Mouse (Mus musculus) heart, embryonic 11.5 days (tissue): ENCODE data around the gene Npas2. TPM values are rescaled to one million over a fixed set of nuclear protein-coding genes. Genes with fewer than 3 reads are reported as not detected.

Experiments used
- ATAC-seq: fragments of 200-750 bp; cut with Nextera tagmentation; replicated peaks from 2 replicates; pipeline ENCODE4 v1.8.0; 2017; ENCODE audit warnings: moderate library complexity; ENCODE audit not compliant: insufficient number of reproducible peaks, low FRiP score, low TSS enrichment
- H3K27ac ChIP-seq: fragments of 300-500 bp; sonication (generic); 2 replicates; pipeline ENCODE4 v1.5.1; 2014; ENCODE audit warnings: mild to moderate bottlenecking, low read depth, low read length
- H3K27me3 ChIP-seq: fragments of 300-500 bp; sonication (generic); 2 replicates; pipeline ENCODE4 v1.6.1; 2014; ENCODE audit warnings: mild to moderate bottlenecking, low read length, mixed read lengths; ENCODE audit not compliant: control insufficient read depth, insufficient read depth
- H3K36me3 ChIP-seq: fragments of 300-500 bp; sonication (generic); 2 replicates; pipeline ENCODE4 v1.6.1; 2014; ENCODE audit warnings: mild to moderate bottlenecking, low read length, moderate library complexity, mixed read lengths; ENCODE audit not compliant: control insufficient read depth, insufficient read depth
- H3K4me1 ChIP-seq: fragments of 300-500 bp; sonication (generic); 2 replicates; pipeline ENCODE4 v1.6.1; 2014; ENCODE audit warnings: low read length; ENCODE audit not compliant: control insufficient read depth, insufficient read depth
- H3K4me2 ChIP-seq: fragments of 300-500 bp; sonication (generic); 2 replicates; pipeline ENCODE4 v1.6.1; 2014; ENCODE audit warnings: mild to moderate bottlenecking, moderate library complexity
- H3K4me3 ChIP-seq: fragments of 300-500 bp; sonication (generic); 2 replicates; pipeline ENCODE4 v1.5.1; 2014; ENCODE audit warnings: low read depth, low read length
- H3K9ac ChIP-seq: fragments of 300-500 bp; sonication (generic); 2 replicates; pipeline ENCODE4 v1.6.1; 2014; ENCODE audit warnings: mild to moderate bottlenecking, low read depth, low read length, moderate library complexity
- H3K9me3 ChIP-seq: fragments of 300-500 bp; sonication (generic); replicated peaks from 2 replicates; pipeline ENCODE4 v1.6.1; 2016; ENCODE audit warnings: low read length; ENCODE audit not compliant: control insufficient read depth
- WGBS: fragments of 180-500 bp; shearing (Covaris S2); extraction: QIAGEN DNeasy Blood & Tissue Kit; methylation state at CpG from one replicate; pipeline ENCODE4 v1.1.7; 2014; ENCODE audit not compliant: insufficient replicate concordance; 5-methylcytosine and 5-hydroxymethylcytosine counted together
- polyA plus RNA-seq: library from polyadenylated mRNA; unstranded; fragments of >200 nt; fragmentation: Nextera tagmentation; extraction: Ambion mirVana; gene quantifications from 2 replicates; pipeline ENCODE4 v1.2.1, GENCODE M21; 2014

Gene Npas2
- polyA plus RNA-seq, 1 experiment from 2014 or later = 0.13 TPM

DNA sequence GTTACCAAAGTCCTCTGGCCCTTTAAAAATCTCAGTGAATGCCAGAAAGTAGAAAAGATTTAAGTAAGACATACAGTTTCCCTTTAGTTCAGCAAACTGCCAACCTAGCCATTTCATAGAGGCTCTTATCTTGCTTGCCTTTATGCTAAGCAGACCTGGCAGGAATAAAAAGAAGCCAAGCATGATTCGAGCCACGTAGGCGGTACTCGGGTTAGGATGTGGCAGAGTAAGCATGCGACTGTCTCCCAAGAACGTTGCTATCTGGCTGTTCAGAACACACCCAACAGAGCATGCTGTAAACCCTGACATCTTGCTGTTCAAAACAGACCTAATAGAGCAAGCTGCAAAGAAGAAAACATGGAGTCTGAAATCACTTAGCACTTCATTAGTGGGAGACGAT is 125.3 kb downstream of the Npas2 start:
- no peaks in the 10 kb centered on the region for H3K9me3 ChIP-seq
- no peaks in the 10 kb centered on the region for H3K36me3 ChIP-seq
- WGBS = 73% methylated on average over 7 of the region's 7 CpGs
- ATAC-seq = no peak
- H3K4me1 ChIP-seq = no peaks in the 10 kb centered on the region
- no peak overlapping the region for H3K4me2 ChIP-seq
- H3K4me3 ChIP-seq = no peak overlapping the region
- H3K27me3 ChIP-seq = no peaks in the 10 kb centered on the region
- no peak overlapping the region for H3K9ac ChIP-seq
- H3K27ac ChIP-seq = no peak overlapping the region

DNA sequence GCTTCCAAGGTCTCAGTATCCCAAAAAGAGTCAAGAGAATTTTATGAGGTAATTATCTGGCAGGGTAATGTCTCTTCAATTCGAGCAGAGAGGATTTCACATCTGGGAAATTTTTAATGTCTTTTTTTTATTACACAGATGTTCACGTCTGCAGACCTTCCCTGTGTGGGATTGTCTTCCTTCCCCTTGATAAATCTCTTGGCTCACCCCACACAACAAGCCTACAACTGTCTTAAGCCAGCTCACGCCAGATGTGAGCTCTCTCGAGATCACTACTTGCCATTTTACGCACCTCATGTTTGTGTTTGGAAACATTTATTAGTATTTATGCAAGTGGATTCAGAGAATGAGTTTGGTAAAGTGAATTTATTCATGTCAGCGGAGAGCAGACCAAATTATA is 128.4 kb downstream of the Npas2 start:
- Histone ChIP-seq H3K9me3 (no peaks in the 10 kb centered on the region), H3K36me3 (no peaks in the 10 kb centered on the region), H3K4me1 (no peaks in the 10 kb centered on the region), H3K27ac (no peak overlapping the region), H3K4me2 (no peak overlapping the region), H3K4me3 (no peak overlapping the region), H3K27me3 (no peaks in the 10 kb centered on the region), H3K9ac (no peak overlapping the region)
- ATAC-seq = no peak
- WGBS = 72% methylated on average over 6 of the region's 6 CpGs

DNA sequence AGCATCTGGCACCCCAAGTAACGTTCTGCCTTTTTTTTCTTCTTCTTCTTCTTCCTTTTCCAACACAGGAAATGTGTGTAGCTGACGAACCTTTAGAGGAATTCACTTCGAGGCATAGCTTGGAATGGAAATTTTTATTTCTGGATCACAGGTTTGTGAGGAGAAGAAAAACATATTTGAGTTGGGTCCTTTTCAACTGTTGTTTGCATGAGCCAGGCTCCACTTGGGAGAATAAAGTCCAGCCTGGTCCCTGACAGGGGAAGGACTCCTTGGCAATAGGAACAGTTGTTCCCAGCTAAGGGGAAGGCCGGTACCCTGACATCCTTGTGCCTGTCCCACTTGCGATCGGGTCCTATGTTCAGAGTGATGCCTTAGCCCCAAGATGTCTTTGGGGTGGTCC is 131.7 kb downstream of the Npas2 start:
- peaks cover 4% of the 10 kb centered on the region; the same call in 1 of the 2 replicates for H3K4me1 ChIP-seq
- H3K4me2 ChIP-seq = no peak overlapping the region
- H3K27ac ChIP-seq = no peak overlapping the region
- H3K27me3 ChIP-seq = no peaks in the 10 kb centered on the region
- no peaks in the 10 kb centered on the region for H3K36me3 ChIP-seq
- WGBS = 78% methylated on average over 6 of the region's 6 CpGs
- no peak overlapping the region for H3K9ac ChIP-seq
- H3K4me3 ChIP-seq = no peak overlapping the region
- no peak for ATAC-seq
- no peaks in the 10 kb centered on the region for H3K9me3 ChIP-seq

DNA sequence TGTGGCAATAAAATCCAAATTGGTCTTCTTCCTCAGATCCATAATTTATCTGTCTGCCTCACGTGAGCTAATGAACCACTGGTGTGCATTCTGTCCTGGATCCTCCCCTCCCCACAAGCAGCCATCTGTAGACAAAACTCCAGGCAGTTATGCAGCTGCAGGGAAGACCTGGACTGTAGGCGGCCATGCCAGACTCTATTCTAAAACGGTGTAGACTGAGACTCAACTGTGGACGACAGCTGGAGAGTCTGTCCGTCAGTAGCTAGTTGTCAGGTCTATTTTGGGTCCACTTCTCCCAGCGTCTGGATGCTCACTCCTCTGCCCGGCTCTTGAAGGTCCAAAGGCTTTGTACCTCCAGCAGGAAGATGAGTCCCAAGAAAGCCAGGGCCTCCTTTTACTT is 134.0 kb downstream of the Npas2 start:
- Histone ChIP-seq H3K4me1 (peaks cover 9% of the 10 kb centered on the region), H3K4me2 (no peak overlapping the region), H3K9ac (no peak overlapping the region), H3K36me3 (no peaks in the 10 kb centered on the region), H3K4me3 (no peak overlapping the region), H3K27me3 (no peaks in the 10 kb centered on the region), H3K9me3 (no peaks in the 10 kb centered on the region), H3K27ac (no peak overlapping the region)
- WGBS = 64% methylated on average over 7 of the region's 7 CpGs
- no peak for ATAC-seq

DNA sequence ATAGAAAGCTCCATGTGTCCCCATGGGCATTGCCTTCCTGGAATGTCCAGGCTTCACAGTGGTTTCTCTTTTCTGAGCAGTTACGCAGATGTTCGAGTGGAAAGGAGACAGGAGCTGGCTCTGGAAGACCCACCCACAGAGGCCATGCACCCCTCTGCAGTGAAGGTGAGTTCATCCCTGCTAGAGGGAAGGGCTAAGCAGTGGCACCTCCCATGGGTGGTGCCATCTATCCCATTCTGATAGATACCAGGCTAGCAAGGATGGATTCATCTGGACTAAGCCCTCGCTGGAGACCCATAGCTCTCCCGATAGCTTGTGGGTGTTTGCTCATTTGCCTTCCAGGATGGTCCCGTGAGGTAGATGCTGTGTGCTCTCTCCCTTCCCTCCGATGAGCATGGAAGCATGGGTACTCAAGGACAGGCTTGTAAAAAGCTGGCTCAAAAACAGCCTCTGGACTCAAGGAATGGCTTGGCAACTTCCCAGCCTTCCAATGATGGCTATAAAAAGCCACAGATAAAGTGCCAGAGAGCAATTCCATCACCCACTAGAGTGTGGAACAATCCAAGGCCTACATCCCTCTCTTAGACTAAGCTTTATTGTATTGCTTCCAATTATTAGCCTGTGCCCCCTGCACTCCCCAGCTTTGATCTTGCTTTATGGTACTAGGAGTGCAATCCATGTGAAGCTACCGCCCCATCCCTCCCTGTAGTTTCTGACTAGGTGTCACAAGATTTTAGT is 137.5 kb downstream of the Npas2 start:
- Histone ChIP-seq H3K4me3 (no peak overlapping the region), H3K27ac (no peak overlapping the region)
- 74% methylated on average over 7 of the region's 7 CpGs for WGBS

DNA sequence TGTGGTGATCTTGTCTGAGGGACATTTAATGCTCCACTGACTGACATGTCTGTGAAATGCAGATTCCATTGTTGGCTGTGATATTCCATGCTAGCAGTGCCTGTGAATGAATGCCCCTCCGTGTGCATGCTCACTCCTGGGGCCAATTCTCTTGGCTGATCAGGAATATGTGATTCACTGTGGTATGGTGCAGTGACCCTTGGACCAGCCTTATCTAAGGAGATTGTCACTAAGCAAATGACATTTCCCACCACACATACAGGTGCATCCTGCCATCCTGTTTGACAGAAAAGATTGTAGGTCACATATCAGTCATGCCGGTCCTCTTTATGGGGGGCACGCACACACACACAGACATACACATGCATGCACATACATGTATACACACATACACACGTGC is 138.9 kb downstream of the Npas2 start:
- Histone ChIP-seq H3K4me2 (no peak overlapping the region), H3K4me3 (no peak overlapping the region), H3K9me3 (no peaks in the 10 kb centered on the region), H3K27ac (no peak overlapping the region), H3K36me3 (no peaks in the 10 kb centered on the region), H3K9ac (no peak overlapping the region), H3K4me1 (peaks cover 9% of the 10 kb centered on the region), H3K27me3 (0 out of 2 replicates have a peak, but pooled peaks cover 3% of the 10 kb centered on the region)
- 73% methylated on average over 4 of the region's 4 CpGs for WGBS
- no peak for ATAC-seq

More for the DNA sequence above, 137.5 kb downstream of the Npas2 start:
- H3K4me2 ChIP-seq = no peak overlapping the region
- no peak overlapping the region for H3K9ac ChIP-seq
- ATAC-seq = no peak
- H3K27me3 ChIP-seq = 0 out of 2 replicates have a peak, but pooled peaks cover 3% of the 10 kb centered on the region
- no peaks in the 10 kb centered on the region for H3K36me3 ChIP-seq
- H3K4me1 ChIP-seq = peaks cover 12% of the 10 kb centered on the region
- no peaks in the 10 kb centered on the region for H3K9me3 ChIP-seq

DNA sequence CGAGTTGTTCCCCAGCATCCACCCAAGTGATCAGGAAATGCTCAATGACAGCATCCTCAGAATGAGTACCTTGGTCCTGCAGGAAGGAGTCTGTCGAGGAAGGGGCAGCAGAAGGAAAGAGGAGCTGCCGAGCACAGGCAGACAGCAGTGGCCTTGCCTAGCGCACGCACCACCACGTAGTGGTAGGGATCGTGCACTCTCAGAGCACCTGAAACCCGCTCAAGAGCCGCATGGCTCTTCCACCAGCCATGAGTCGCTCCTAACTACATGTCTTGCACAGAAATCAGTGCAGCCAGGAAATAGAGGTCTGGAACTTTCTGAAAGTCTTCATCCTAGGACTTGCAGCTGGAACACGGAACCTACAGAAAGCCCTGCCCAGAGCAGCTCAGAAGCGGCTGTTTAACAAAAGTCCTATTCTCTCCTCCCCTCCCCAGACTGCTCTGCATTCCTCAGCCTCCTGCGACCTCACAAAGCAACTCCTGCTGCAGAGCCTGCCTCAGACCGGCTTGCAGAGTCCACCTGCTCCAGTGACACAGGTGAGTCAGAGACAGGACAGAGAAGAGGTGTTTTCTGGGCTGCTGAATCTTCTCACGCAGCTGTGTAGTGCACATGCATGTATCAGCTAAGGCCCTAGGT is 142.1 kb downstream of the Npas2 start:
- Histone ChIP-seq H3K9ac (no peak overlapping the region), H3K27ac (no peak overlapping the region), H3K4me1 (peaks cover 6% of the 10 kb centered on the region), H3K36me3 (no peaks in the 10 kb centered on the region), H3K4me3 (no peak overlapping the region), H3K4me2 (peak overlapping the region; percentile 20; the same call in 1 of the 2 replicates), H3K9me3 (no peaks in the 10 kb centered on the region), H3K27me3 (0 out of 2 replicates have a peak, but pooled peaks cover 3% of the 10 kb centered on the region)
- 34% methylated on average over 15 of the region's 15 CpGs for WGBS
- no peak for ATAC-seq

DNA sequence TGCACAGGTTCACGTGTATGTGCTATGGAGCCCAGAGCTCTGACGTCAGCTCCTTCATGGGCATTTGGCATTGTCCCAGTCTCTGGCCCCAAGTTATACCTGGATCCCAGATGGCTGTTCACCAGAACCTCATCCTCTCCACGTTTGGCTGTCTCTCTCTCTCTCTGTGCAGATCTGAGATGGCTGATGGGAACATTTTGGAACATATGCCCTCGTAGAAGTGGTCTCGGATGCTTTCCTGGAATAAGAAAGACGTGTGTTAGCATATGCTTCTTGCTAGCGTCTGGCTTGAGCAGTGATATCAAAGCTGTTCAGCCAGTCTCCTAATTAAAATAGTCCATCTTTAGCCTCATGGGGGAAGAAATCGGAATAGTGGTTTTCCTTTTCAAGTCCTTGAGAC is 143.3 kb downstream of the Npas2 start:
- Histone ChIP-seq H3K4me1 (peaks cover 3% of the 10 kb centered on the region), H3K27ac (no peak overlapping the region), H3K27me3 (peaks cover 5% of the 10 kb centered on the region; the same call in 1 of the 2 replicates), H3K4me3 (no peak overlapping the region), H3K9ac (no peak overlapping the region), H3K36me3 (no peaks in the 10 kb centered on the region), H3K4me2 (no peak overlapping the region), H3K9me3 (no peaks in the 10 kb centered on the region)
- no peak for ATAC-seq
- WGBS = 79% methylated on average over 8 of the region's 8 CpGs
